Mouse (Mus musculus) skeletal muscle tissue, adult 2 months (tissue): ENCODE measurements around the gene Gramd1c.

Source experiments
- DNase-seq: peaks from one replicate; pipeline ENCODE4 v3.0.0-alpha.2; 2012; ENCODE audit warnings: low read depth, low spot score

Gene Gramd1c

GRCm38 (mm10) chr16:44063025-44063894 lies at the start of gene Gramd1c:
Gramd1c (minus strand) TSS chr16:44063345.
- peak; percentile 45 for DNase-seq

- no peak for DNase-seq
Observed at GRCm38 (mm10) chr16:44109002-44109401, 45.9 kb upstream of the Gramd1c start.

GRCm38 (mm10) chr16:44105211-44105610 lies 42.1 kb upstream of the Gramd1c start:
- no peak for DNase-seq

- no peak for DNase-seq
Observed at GRCm38 (mm10) chr16:44103806-44104766, 40.9 kb upstream of the Gramd1c start.

GRCm38 (mm10) chr16:44102925-44103324 lies 39.8 kb upstream of the Gramd1c start:
- no peak for DNase-seq

- no peak for DNase-seq
Observed at GRCm38 (mm10) chr16:44101181-44101710, 38.1 kb upstream of the Gramd1c start.

GRCm38 (mm10) chr16:44099377-44099776 lies 36.2 kb upstream of the Gramd1c start:
- DNase-seq, result no peak

- no peak for DNase-seq
Observed at GRCm38 (mm10) chr16:44087650-44088049, 24.5 kb upstream of the Gramd1c start.

GRCm38 (mm10) chr16:44061341-44061740 lies 1.8 kb downstream of the Gramd1c start:
- no peak for DNase-seq

- no peak for DNase-seq
Observed at GRCm38 (mm10) chr16:44060604-44061286, 2.4 kb downstream of the Gramd1c start.

GRCm38 (mm10) chr16:44058745-44059144 lies 4.4 kb downstream of the Gramd1c start:
- peak; percentile 33 for DNase-seq

- DNase-seq, result no peak
Observed at GRCm38 (mm10) chr16:44055766-44056165, 7.4 kb downstream of the Gramd1c start.

- DNase-seq, result no peak
Observed at GRCm38 (mm10) chr16:44053265-44053664, 9.9 kb downstream of the Gramd1c start.

- no peak for DNase-seq
Observed at GRCm38 (mm10) chr16:44052390-44052789, 10.8 kb downstream of the Gramd1c start.

- DNase-seq, result no peak
Observed at GRCm38 (mm10) chr16:44050139-44050538, 13.0 kb downstream of the Gramd1c start.

- no peak for DNase-seq
Observed at GRCm38 (mm10) chr16:44039112-44039511, 24.0 kb downstream of the Gramd1c start.

GRCm38 (mm10) chr16:44035221-44035620 lies 27.9 kb downstream of the Gramd1c start:
- DNase-seq, result no peak

- DNase-seq, result no peak
Observed at GRCm38 (mm10) chr16:44033365-44033764, 29.8 kb downstream of the Gramd1c start.

GRCm38 (mm10) chr16:44029273-44029672 lies 33.9 kb downstream of the Gramd1c start:
- no peak for DNase-seq

GRCm38 (mm10) chr16:44026822-44027221 lies 36.3 kb downstream of the Gramd1c start:
- no peak for DNase-seq

- DNase-seq, result no peak
Observed at GRCm38 (mm10) chr16:44026210-44026609, 36.9 kb downstream of the Gramd1c start.
